Mouse (Mus musculus): ENCODE results near the gene Olfr1116.
"Not testable (repeated sequence)": the region's sequence is repeated elsewhere in the genome, so short reads cannot be mapped to it uniquely, and the experiment has no call there.

Olfr1116 gene

GRCm38 (mm10) chr2:87267234-87267633, at the start of gene Olfr1116:
Olfr1116 (plus strand) TSS chr2:87267534.
- DNase-seq: no peak

GRCm38 (mm10) chr2:87247713-87248112, 19.6 kb upstream of the Olfr1116 start, which contains the start of gene Olfr1115:
Olfr1115 (plus strand) TSS chr2:87248013.
- DNase-seq: no peak

GRCm38 (mm10) chr2:87293977-87294376, 26.6 kb downstream of the Olfr1116 start:
- not testable (repeated sequence) for DNase-seq

- DNase-seq: no peak
These were observed 39.9 kb downstream of the Olfr1116 start, which contains the start of gene Olfr1118 for GRCm38 (mm10) chr2:87307281-87307680. Olfr1118 (plus strand) TSS chr2:87307581.
